Mouse (Mus musculus) liver, embryonic 14.5 days (tissue): ENCODE measurements around the gene Meiob. TPM values are rescaled to one million over a fixed set of nuclear protein-coding genes. Genes with fewer than 3 reads are reported as not detected.

ENCODE experiments used
- ATAC-seq: fragments of 200-750 bp; cut with Nextera tagmentation; 2 replicates; pipeline ENCODE4 v1.8.0; 2017; ENCODE audit warnings: moderate number of reproducible peaks, mild to moderate bottlenecking, moderate library complexity; ENCODE audit not compliant: insufficient read depth
- DNase-seq, 3 experiments: peaks; one replicate each; pipeline ENCODE4 v3.0.0-alpha.2; 2012 to 2013; ENCODE audit warnings: low read depth in 3 of 3, low spot score in 3 of 3
- H3K27ac ChIP-seq: fragments of 300-500 bp; sonication (generic); 2 replicates; pipeline ENCODE4 v1.5.1; 2014; ENCODE audit warnings: moderate library complexity, mild to moderate bottlenecking, control low read depth, inconsistent platforms
- H3K27me3 ChIP-seq: fragments of 300-500 bp; sonication (generic); 2 replicates; pipeline ENCODE4 v1.6.1; 2014; ENCODE audit warnings: mild to moderate bottlenecking, low read length, moderate library complexity; ENCODE audit not compliant: control insufficient read depth, insufficient read depth
- H3K36me3 ChIP-seq: fragments of 300-500 bp; sonication (generic); replicated peaks from 2 replicates; pipeline ENCODE4 v1.6.1; 2014; ENCODE audit warnings: low read depth; ENCODE audit not compliant: control insufficient read depth, insufficient read depth
- H3K4me1 ChIP-seq, 2 experiments: fragments of 200-500 bp in 1 of 2; fragments of 300-500 bp in 1 of 2; sonication (generic) in 1 of 2; replicated peaks; 2 replicates each; pipeline ENCODE4 v1.6.1; 2012 to 2014; ENCODE audit warnings: antibody characterized with exemption in 1 of 2, inconsistent platforms in 1 of 2, low read length in 1 of 2; ENCODE audit not compliant: control insufficient read depth in 2 of 2, insufficient read depth in 2 of 2
- H3K4me2 ChIP-seq: fragments of 300-500 bp; sonication (generic); 2 replicates; pipeline ENCODE4 v1.6.1; 2014; ENCODE audit warnings: low read depth, mild to moderate bottlenecking, control low read depth, moderate library complexity
- H3K4me3 ChIP-seq, 2 experiments: fragments of 200-500 bp in 1 of 2; fragments of 300-500 bp in 1 of 2; sonication (generic) in 1 of 2; 2 replicates each; pipeline ENCODE4 v1.5.1; 2012 to 2014; ENCODE audit warnings: low read depth in 2 of 2, low read length in 2 of 2, mild to moderate bottlenecking in 2 of 2, control low read depth in 1 of 2, inconsistent platforms in 1 of 2, moderate library complexity in 1 of 2; ENCODE audit not compliant: insufficient read depth in 1 of 2
- H3K9ac ChIP-seq: fragments of 300-500 bp; sonication (generic); replicated peaks from 2 replicates; pipeline ENCODE4 v1.6.1; 2014; ENCODE audit warnings: mild to moderate bottlenecking, control low read depth, moderate library complexity
- H3K9me3 ChIP-seq: fragments of 300-500 bp; sonication (generic); 2 replicates; pipeline ENCODE4 v1.6.1; 2016; ENCODE audit warnings: low read length, mixed read lengths; ENCODE audit not compliant: control insufficient read depth
- CTCF ChIP-seq: IDR thresholded peaks from 2 replicates; pipeline ENCODE4 v1.5.1; 2016; ENCODE audit warnings: antibody characterized with exemption, low read depth, control low read depth
- EP300 ChIP-seq: IDR thresholded peaks from 2 replicates; pipeline ENCODE4 v1.6.1; 2016; ENCODE audit warnings: antibody characterized with exemption, low read depth
- WGBS: fragments of 180-500 bp; shearing (Covaris S2); extraction: QIAGEN DNeasy Blood & Tissue Kit; methylation state at CpG from one replicate; pipeline ENCODE4 v1.1.7; 2014; ENCODE audit not compliant: insufficient replicate concordance; 5-methylcytosine and 5-hydroxymethylcytosine counted together
- polyA plus RNA-seq, 2 experiments: library from polyadenylated mRNA; depleted of rRNA in 1 of 2; stranded (reverse) in 1 of 2; unstranded in 1 of 2; fragments of >200 nt; fragmentation: Nextera tagmentation in 1 of 2; extraction: Ambion mirVana in 1 of 2; gene quantifications; 2 replicates each; pipeline versions ENCODE4 v1.2.1 to v1.2.3; 2012 to 2014

Gene Meiob
- polyA plus RNA-seq, 2 experiments, result 0.65 to 0.90 TPM

GRCm38 (mm10) chr17:24856589-24856988 lies 52.5 kb downstream of the Meiob start:
- H3K4me1 ChIP-seq, result peaks cover 25 to 38% of the 10 kb centered on the region in 2 experiments
- H3K9me3 ChIP-seq, result no peaks in the 10 kb centered on the region
- ATAC-seq, result no peak
- no peak overlapping the region for H3K4me2 ChIP-seq
- WGBS, result 91% methylated on average over 13 of the region's 13 CpGs
- no peak overlapping the region for H3K27ac ChIP-seq
- no peak for TF ChIP-seq EP300
- peaks cover 36% of the 10 kb centered on the region for H3K36me3 ChIP-seq
- H3K27me3 ChIP-seq, result no peaks in the 10 kb centered on the region
- no peak for DNase-seq
- H3K4me3 ChIP-seq, result no peak overlapping the region
- H3K9ac ChIP-seq, result no peak overlapping the region

- 76% methylated on average over 8 of the region's 8 CpGs for WGBS
- Histone ChIP-seq H3K27me3 (no peaks in the 10 kb centered on the region), H3K4me2 (peak overlapping the region; percentile 44), H3K4me3 (no peak overlapping the region), H3K9ac (peak overlapping the region; percentile 21), H3K9me3 (no peaks in the 10 kb centered on the region), H3K27ac (peak overlapping the region; percentile 69), H3K4me1 (peaks cover 22 to 34% of the 10 kb centered on the region in 2 experiments), H3K36me3 (peaks cover 43% of the 10 kb centered on the region)
- TF ChIP-seq CTCF (no peak), EP300 (no peak)
- DNase-seq, result no peak
- no peak for ATAC-seq
Observed at GRCm38 (mm10) chr17:24857831-24858470, 53.9 kb downstream of the Meiob start.

GRCm38 (mm10) chr17:24858967-24859366 lies 54.9 kb downstream of the Meiob start:
- 38% methylated on average over 6 of the region's 6 CpGs for WGBS
- Histone ChIP-seq H3K9me3 (no peaks in the 10 kb centered on the region), H3K4me2 (peak overlapping the region; percentile 44), H3K27ac (peak overlapping the region; percentile 69), H3K27me3 (no peaks in the 10 kb centered on the region), H3K36me3 (peaks cover 39% of the 10 kb centered on the region), H3K4me3 (no peak overlapping the region), H3K9ac (peak overlapping the region; percentile 48), H3K4me1 (peaks cover 22 to 34% of the 10 kb centered on the region in 2 experiments)
- TF ChIP-seq CTCF (no peak; the same call in 1 of the 2 replicates), EP300 (peak; percentile 91)
- peak; percentile 95 for ATAC-seq
- DNase-seq, result peak; percentile 85 to 91 (median 90)

GRCm38 (mm10) chr17:24860076-24860475 lies 56.0 kb downstream of the Meiob start:
- Histone ChIP-seq H3K27ac (peak overlapping the region; percentile 69), H3K9ac (peak overlapping the region; percentile 0; the same call in 1 of the 2 replicates), H3K36me3 (peaks cover 36% of the 10 kb centered on the region), H3K4me1 (peaks cover 22 to 34% of the 10 kb centered on the region in 2 experiments), H3K4me3 (no peak overlapping the region), H3K27me3 (no peaks in the 10 kb centered on the region), H3K4me2 (peak overlapping the region; percentile 36), H3K9me3 (no peaks in the 10 kb centered on the region)
- WGBS, result 83% methylated on average over 8 of the region's 8 CpGs
- ATAC-seq, result peak; percentile 63
- DNase-seq, result no peak
- TF ChIP-seq EP300 (no peak), CTCF (0 out of 2 replicates have a peak, but pooled peaks have one; percentile 36)

GRCm38 (mm10) chr17:24861785-24862184 lies 57.7 kb downstream of the Meiob start:
- peaks cover 22 to 34% of the 10 kb centered on the region in 2 experiments for H3K4me1 ChIP-seq
- DNase-seq, result no peak
- H3K27me3 ChIP-seq, result no peaks in the 10 kb centered on the region
- H3K4me3 ChIP-seq, result no peak overlapping the region
- H3K4me2 ChIP-seq, result no peak overlapping the region
- no peak for TF ChIP-seq CTCF
- TF ChIP-seq EP300, result no peak
- WGBS, result 85% methylated on average over 3 of the region's 3 CpGs
- peaks cover 31% of the 10 kb centered on the region for H3K36me3 ChIP-seq
- no peaks in the 10 kb centered on the region for H3K9me3 ChIP-seq
- no peak overlapping the region for H3K9ac ChIP-seq
- no peak for ATAC-seq
- H3K27ac ChIP-seq, result no peak overlapping the region
